Mouse (Mus musculus): Measurements from ENCODE around the gene Olfr690.
"Not testable (repeated sequence)": the region's sequence is repeated elsewhere in the genome, so short reads cannot be mapped to it uniquely, and the experiment has no call there.

Gene Olfr690

DNA sequence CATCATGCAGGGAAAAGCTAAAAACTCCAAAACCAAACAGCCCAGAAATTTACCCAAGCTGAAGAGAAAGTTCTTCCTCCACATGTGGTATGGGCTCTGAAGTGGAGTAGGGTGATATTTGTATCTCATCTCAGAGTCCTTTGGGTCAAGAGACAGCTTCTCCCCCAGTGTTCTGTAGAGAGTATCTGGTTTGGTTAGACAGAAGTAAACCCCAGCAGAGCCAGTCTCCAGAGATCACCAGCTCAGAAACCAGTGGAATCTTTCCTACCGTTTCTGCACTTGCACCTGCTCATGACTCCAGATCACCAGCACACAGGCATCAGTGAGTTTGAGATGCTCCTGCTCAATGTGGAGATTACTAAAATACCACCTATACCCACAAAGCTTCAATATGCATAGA, at the start of gene Olfr690:
Gene Olfr690 (minus strand): TSS at position 101 of the 400 bp plus-strand sequence.
- in situ Hi-C loops (cut with MboI) = no loop called here

GRCm38 (mm10) chr7:105380329-105380728, 46.4 kb upstream of the Olfr690 start:
- in situ Hi-C loops (cut with MboI) = no loop called here

GRCm38 (mm10) chr7:105374866-105375265, 41.0 kb upstream of the Olfr690 start, which contains the start of gene Gm5901:
Gene Gm5901 (plus strand): TSS chr7:105375038.
- in situ Hi-C loops (cut with MboI) = no loop called here

DNA sequence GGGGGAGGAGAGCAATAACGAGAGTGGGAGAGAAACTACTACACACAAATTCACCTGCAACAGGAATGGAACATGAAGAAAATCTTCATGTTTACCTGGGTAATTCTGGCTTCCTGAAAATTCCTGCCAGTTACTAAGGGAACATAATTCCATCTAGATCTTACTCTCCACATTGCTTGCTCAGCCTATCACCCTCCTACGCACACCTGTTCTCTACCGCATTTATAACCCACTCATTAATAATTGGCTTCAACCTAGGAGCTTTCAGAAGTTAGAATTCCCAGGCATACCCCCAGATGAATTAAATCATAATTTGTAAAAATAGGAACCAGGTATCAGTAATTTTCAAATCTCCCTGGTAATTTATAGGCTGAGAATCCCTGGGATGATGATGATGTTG, 40.1 kb upstream of the Olfr690 start:
- in situ Hi-C loops (cut with MboI) = no loop called here

DNA sequence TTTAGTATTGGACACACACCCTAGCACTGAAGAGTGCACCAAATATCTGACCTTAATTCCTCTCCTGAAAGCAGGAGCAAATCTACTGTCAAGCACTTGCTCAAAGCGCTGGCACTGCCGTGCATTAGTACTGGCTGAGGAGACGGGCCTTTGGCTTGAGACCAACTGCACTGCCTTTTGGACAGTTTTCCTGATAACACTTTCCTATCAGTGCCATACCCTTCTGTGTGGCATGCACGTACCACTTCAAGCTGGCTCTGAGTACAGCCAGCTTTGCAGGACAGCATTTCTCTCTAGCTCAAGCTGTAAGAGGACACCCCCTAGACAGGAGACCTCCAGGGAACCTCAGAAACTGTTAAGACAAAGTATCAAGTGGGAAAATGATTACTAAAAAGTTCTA, 39.6 kb upstream of the Olfr690 start:
- in situ Hi-C loops (cut with MboI) = no loop called here

GRCm38 (mm10) chr7:105372912-105373311, 39.0 kb upstream of the Olfr690 start:
- in situ Hi-C loops (cut with MboI) = no loop called here

DNA sequence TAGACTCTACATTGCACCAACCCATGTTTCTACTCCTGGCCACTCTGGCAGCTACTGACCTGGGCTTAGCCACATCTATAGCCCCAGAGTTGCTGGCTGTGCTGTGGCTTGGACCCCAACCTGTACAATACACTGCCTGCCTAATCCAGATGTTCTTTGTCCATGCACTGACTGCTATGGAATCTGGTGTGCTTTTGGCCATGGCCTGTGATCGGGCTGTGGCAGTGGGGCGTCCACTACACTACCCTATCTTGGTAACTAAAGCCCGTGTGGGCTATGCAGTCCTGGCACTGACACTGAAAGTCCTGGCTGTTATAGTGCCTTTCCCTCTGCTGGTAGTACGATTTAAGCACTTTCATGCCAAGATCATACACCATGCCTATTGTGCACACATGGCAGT, 34.6 kb upstream of the Olfr690 start:
- in situ Hi-C loops (cut with MboI) = no loop called here

GRCm38 (mm10) chr7:105367930-105368329, 34.0 kb upstream of the Olfr690 start, which contains the start of gene Olfr692:
Gene Olfr692 (plus strand): TSS chr7:105368230.
- in situ Hi-C loops (cut with MboI) = no loop called here

- in situ Hi-C loops (cut with MboI) = no loop called here
Observed at GRCm38 (mm10) chr7:105367268-105367667, 33.4 kb upstream of the Olfr690 start.

DNA sequence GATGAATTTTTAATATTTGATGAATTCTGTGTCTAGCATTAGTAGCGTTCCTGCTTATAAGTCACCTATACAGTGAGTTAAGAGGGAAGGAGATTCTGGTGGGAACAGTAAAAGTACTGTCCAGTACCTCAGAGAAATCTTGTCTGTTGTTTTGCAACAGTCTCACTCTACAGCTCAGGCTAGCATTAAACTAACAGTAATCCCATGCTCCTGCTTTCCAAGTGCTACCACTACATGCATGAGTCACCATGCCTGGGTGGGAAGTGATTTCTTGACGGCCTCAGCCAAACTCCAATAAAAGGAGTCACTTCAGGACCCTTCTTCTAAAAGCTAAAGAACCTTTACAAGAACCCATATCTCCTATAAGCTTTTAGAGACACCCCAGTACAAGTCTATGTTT, 27.8 kb upstream of the Olfr690 start:
- in situ Hi-C loops (cut with MboI) = no loop called here

GRCm38 (mm10) chr7:105356487-105356886, 22.6 kb upstream of the Olfr690 start:
- in situ Hi-C loops (cut with MboI) = not testable (repeated sequence)

DNA sequence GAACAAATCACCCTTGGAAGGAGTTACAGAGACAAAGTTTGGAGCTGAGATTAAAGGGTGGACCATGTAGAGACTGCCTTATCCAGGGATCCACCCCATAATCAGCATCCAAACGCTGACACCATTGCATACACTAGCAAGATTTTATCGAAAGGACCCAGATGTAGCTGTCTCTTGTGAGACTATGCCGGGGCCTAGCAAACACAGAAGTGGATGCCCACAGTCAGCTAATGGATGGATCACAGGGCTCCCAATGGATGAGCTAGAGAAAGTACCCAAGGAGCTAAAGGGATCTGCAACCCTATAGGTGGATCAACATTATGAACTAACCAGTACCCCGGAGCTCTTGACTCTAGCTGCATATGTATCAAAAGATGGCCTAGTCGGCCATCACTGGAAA, 22.2 kb upstream of the Olfr690 start:
- in situ Hi-C loops (cut with MboI) = not testable (repeated sequence)

DNA sequence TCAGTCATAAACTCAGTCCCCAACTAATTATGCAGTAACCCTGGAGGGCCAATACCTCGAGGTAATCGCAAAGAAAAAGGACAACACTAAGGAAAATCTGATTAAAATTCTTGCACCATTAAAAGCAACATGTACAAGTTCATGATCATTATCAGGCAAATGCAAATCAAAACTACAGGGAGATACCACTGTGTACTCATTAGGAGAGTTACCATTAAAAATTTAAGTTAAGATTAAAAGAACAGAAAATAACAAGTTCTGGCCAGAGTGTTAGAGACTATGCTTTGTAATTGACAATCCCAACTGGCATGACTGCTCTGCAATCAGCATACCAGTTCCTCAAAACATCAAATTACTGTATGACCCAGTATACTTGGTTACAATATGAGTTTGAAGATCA, 8.8 kb upstream of the Olfr690 start:
- in situ Hi-C loops (cut with MboI) = no loop called here

DNA sequence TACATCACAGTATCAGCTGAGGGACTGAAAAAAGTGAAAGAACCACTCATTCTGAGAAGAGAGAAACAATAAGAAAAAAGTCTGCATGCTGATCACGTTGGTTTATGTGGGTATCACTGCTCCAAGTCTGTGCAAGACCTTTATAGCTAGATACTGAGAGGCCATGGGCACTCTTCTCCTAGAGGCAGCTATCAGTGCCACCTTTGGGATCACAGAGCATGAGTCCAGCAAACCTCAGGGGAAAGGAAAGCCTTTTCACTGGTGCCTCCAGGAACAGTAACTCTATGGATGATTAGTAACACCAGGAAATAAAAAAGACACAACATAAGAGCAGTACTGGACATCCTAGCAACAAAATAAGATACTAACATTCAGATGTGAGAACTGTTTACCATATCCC, 8.3 kb upstream of the Olfr690 start, which contains the start of gene Olfr691:
Gene Olfr691 (minus strand): TSS at position 101 of the 400 bp plus-strand sequence.
- in situ Hi-C loops (cut with MboI) = no loop called here

- in situ Hi-C loops (cut with MboI) = no loop called here
Observed at GRCm38 (mm10) chr7:105325302-105325701, 8.6 kb downstream of the Olfr690 start.

- in situ Hi-C loops (cut with MboI) = no loop called here
Observed at GRCm38 (mm10) chr7:105310865-105311264, 23.0 kb downstream of the Olfr690 start, which contains the start of gene Olfr689. Gene Olfr689 (plus strand): TSS chr7:105311165.

DNA sequence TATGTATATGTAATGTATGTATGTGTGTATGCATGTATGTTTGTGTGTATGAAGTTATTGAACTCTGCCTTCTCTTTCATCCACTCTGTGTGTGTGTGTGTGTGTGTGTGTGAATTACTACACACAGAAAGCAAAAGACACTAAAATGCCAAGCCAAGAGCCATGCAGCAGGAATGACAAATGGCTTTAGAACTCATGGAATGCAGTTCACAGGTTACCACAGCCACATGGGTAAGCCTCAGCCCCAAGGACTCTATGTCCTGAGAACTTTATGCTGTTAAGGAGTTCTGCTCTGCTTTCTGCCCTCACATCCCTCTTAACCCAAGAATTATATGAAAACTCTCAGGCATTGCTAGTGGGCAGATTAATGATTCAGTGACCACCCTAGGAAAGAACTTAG, 43.9 kb downstream of the Olfr690 start:
- in situ Hi-C loops (cut with MboI) = no loop called here

- in situ Hi-C loops (cut with MboI) = no loop called here
Observed at GRCm38 (mm10) chr7:105287795-105288194, 46.1 kb downstream of the Olfr690 start, which contains the start of gene Olfr688. Gene Olfr688 (plus strand): TSS chr7:105288095.

Data from mature B cell (primary cell).